Mouse (Mus musculus) liver, embryonic 14.5 days (tissue): ENCODE results near the gene Ppfia3.

Experiments
- CTCF ChIP-seq: IDR thresholded peaks from 2 replicates; pipeline ENCODE4 v1.5.1; 2016; ENCODE audit warnings: antibody characterized with exemption, low read depth, control low read depth
- EP300 ChIP-seq: IDR thresholded peaks from 2 replicates; pipeline ENCODE4 v1.6.1; 2016; ENCODE audit warnings: antibody characterized with exemption, low read depth

GRCm38 (mm10) chr7:45403532-45404261 is 36.9 kb upstream of the Ppfia3 start:
- TF ChIP-seq EP300, result no peak
- TF ChIP-seq CTCF, result peak; percentile 72
